Mouse (Mus musculus) heart, adult 9 months (tissue): Measurements from ENCODE around the gene Ppp6r3.
A peak's percentile ranks its signal among the peaks of the same experiment; 100 is the strongest.
"Not testable (repeated sequence)": the region's sequence is repeated elsewhere in the genome, so short reads cannot be mapped to it uniquely, and the experiment has no call there.

ENCODE experiments used
- DNase-seq, 2 experiments: peaks; one replicate each; pipeline ENCODE4 v3.0.0; 2022; ENCODE audit warnings: low spot score in 2 of 2

The Ppp6r3 gene

DNA sequence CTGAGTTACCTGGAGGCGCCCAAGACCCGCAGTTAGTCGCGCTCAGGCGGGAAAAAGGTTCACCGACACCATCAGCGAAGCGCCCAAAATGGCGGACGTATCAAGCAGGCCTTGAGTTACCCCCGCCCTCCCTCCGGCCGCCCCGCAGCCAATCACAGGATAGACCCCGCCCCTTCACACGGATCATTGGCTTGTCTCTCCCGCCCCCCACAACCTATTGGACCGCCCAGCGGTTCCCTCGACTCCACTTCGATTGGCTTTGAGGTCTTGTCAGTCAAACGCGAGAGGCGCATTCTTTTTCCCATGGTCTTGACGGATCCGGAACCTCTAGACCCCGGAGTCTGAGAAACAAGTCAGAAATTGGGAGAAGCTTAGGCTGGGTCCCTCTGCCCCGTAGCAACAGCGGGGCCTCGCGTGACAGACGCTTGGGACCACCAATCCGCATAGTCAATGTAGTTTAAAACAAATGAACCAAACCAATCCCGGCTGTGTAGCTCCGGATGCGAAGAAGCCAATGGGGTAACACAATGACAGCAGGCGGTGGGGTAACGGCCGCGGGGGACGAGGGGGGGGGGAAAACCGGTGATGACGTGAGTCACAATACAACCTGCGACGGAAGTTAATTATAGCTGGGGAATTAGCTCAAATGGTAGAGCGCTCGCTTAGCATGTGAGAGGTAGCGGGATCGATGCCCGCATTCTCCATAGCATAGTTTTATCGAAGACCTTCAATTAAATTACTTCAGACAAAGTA, at the start of gene Ppp6r3:
Gene Ppp6r3 (minus strand): TSS at position 118 of the 753 bp plus-strand sequence.
- DNase-seq = peak; percentile 99

DNA sequence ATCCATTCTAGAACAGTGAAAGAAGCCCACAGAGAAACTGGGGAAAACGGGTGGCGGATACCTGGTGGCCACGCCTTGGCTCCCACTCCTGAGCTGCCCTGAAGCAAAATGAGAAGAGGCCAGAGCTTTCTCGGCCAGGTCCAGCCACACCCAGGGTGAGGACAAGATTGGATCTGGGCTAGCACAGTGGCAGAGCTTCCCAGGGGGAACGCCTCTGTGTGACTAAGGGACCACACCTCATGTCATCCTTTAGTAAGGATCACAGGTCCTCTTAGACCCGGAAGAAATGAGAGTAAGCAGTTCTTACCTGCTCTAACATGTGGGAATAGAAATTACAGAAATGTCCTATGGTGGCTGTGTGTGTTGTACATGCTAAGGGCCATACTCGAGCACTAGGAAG, 49.6 kb upstream of the Ppp6r3 start:
- no peak for DNase-seq

- DNase-seq = peak in 1 of 2 experiments; percentile 61
These were observed 48.3 kb upstream of the Ppp6r3 start for GRCm38 (mm10) chr19:3623824-3624223.

- DNase-seq = no peak
These were observed 47.7 kb upstream of the Ppp6r3 start for GRCm38 (mm10) chr19:3623294-3623693.

- DNase-seq = no peak
These were observed 45.3 kb upstream of the Ppp6r3 start for GRCm38 (mm10) chr19:3620871-3621270.

DNA sequence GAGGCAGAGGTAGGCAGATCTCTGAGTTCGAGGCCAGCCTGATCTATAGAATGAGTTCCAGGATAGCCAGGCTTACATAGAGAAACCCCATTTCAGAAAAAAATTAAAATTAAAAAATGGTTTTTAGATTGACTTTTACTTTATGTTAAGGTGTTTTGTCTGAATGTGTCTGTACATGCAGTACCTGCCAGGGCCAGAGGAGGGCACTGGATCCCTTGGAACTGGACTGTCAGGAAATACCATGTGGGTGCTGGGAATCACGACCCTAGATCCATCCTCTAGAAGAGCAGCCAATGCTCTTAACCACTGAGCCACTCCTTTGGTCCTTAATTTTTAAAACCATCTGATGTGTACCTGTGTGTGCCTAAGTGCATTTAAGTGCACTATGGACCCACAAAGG, 43.8 kb upstream of the Ppp6r3 start:
- no peak for DNase-seq

DNA sequence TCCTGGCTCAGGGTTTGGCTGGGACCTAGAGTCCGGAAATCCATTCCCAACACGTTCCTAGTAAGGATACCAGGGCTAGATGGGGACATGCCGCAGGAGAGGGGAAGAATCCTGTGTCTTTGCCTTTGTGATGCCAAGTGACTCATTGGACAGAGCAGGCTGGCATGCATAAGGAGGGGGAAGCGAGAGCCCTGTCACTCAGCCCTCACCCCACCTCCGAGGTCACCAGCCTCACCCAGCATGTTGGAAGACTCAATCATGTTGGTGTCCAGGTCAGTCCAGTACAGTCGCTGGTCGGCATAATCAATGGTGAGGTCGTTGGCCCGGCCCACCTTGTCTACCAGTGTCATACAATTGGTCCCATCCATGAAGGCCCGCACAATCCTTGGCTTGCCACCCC, 38.4 kb upstream of the Ppp6r3 start:
- DNase-seq = no peak

DNA sequence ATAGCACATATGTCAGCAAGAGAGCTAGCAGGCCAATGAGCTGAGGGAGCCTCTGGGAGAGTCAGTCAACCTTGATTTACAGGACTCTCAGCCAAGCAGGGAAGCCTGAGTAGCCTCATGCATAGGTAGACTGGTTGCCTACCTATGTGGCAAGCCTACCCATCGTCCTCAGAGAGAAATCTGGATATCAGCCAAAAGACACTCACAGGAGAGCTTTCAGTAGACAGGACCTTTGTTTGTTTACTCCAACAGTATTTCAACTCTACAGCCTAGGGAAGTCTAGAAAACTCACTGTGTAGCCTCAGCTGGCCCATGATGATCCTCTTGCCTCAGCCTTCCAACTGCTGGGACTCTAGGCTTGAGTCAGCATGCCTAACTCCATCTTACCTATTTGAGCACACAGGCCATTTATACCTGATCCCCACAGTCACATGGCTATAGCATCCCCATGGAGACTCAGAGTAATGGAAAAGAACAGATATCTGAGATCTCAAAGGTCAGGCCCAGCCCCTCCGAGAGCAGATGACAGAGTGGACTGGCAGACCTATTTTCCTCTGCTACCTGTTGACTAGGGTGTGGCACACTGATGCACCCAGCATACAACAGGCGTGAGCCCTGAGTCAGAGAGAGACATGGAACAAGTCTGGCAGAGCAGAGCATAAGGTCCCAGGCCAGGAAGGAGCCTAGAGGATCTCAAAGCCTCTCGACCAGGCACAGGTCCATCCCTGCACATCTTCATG, 37.2 kb upstream of the Ppp6r3 start:
- no peak for DNase-seq

DNA sequence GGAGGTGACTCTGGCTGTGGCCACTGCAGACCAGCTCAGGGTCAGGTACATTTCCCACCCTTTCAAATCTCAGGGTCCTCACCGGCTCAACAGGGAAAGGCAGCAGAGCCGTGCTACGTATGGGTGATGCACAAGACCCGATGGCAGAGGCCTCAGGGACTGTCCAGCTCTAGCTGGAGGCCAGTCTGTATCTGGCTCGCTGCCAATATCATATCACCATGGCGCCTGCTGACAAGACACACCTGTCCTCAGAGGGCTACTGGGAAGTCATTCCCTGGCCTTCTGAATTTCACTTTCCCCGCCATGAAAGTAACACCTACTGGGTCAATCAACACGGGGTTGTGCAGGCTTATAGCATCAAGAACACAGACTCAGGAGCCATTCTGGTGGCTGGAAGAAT, 36.2 kb upstream of the Ppp6r3 start:
- no peak for DNase-seq

DNA sequence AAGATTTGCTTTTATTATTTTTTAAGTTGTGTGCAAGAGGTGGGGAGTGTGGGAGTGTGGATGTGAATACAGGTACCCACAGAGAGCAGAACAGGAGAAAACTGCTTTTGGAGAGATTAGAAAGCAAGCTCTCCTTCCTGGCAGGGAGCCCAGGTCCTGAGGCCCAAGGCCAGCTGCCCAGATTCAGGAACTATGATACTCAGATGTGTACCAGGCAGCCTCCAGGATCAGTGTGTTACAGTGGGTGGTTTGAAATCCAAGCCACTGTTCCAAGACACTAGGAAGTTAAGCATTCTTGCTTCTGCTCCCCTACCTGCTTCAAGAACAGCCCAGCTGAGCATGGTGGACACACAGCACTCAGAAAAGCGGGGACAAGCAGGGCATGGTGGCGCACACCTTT, 35.3 kb upstream of the Ppp6r3 start:
- no peak for DNase-seq

- no peak for DNase-seq
These were observed 34.3 kb upstream of the Ppp6r3 start for GRCm38 (mm10) chr19:3609826-3610225.

- no peak for DNase-seq
These were observed 18.8 kb upstream of the Ppp6r3 start for GRCm38 (mm10) chr19:3594316-3594715.

GRCm38 (mm10) chr19:3593379-3594055, 18.0 kb upstream of the Ppp6r3 start:
- DNase-seq = no peak

DNA sequence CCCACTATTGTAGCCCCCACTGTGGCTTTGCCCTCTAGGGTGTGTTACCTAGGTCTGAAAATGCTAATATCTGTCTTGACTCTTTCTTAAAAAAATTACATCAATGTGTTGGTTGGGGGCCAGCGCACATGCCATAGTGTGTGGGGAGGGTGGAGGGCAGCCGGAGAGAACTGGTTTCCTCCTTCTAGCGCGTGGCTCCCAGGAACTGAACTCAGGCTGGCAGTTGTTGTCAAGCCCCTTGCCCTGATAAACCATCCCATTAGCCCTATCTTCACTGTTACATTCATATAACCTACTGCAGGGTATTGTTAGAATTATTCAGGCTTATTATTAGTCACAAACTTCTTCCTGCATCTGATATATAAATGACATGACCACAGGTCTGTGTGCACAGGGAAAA, 14.4 kb upstream of the Ppp6r3 start:
- DNase-seq = no peak

DNA sequence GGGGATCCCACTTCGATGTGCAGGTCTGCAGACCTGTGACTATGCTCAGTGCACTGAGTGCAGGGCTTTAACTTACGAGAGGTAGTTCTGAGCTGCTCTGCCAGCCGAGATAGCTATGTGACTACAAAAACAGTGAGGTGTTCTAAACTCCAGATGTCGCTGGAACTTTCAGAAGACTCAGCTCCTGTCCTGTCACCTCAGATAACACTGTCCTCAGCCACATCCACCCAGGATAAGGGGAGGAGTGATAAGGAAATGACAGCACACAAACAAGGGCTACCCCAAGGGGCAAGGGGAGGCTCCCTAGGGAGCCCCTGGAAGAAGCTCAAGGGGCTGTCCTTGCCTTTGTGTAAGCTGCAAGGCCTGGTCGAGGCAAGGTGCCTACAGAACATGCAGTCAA, 14.0 kb upstream of the Ppp6r3 start:
- DNase-seq = no peak

GRCm38 (mm10) chr19:3587729-3588128, 12.2 kb upstream of the Ppp6r3 start:
- DNase-seq = not testable (repeated sequence)

DNA sequence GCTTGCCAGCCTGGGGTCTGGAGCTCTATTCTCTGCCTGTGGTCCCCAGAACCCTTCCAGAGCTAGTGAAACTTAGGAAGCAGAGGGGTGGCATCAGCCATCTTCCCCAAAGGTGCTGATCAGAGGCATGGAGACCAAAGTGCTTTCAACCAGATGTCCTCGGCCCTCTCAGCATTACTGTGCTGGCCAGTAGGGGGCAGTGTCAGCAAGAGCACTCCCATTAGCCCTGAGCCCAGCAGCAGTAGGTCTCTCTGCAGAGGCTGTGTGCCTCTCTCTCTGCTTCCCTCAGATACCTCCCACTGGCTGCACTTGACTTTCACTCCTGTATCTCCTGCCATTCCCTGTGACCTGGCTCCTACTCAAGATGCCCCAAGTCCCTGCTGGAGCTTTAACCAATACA, 11.0 kb upstream of the Ppp6r3 start:
- peak in 1 of 2 experiments; percentile 39 for DNase-seq

DNA sequence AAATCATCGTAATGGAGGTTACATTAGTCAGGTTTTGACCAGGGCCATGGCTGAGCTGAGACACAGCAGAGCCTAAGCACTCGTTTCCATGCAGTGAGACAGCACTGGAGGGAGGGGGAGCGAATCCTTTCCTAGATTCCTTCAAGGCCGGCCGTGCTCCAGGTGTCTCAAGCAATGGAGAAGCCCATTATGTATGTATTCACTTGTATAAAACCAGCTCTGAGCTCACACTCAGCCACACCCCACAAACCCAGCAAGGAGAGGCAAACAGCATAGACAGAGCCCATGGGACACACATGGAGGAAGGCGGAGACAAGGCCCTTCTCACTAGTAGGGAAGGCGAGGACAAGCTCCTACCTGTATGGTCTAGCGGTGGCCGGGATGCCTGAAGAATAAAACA, 10.5 kb upstream of the Ppp6r3 start:
- no peak for DNase-seq

- peak in 1 of 2 experiments; percentile 47 for DNase-seq
These were observed 5.8 kb upstream of the Ppp6r3 start for GRCm38 (mm10) chr19:3581326-3581725.

DNA sequence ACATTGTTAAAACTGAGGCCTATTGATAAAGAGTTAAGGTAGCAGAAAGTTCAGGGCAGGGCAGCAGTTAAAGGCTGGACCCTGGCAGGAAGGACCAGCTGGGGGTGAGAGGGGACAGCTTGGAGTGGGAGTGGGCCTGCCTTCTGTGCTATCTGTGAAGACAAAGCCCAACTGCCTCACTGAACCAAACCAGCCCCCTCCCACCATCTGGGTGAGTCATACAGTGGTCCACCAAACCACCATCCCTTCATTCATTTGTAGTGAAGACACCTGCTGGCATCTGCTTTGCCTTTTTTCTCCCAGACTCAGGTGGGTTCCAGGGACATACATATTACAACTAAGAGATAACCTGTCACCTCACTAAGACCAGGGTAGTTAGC, 2.4 kb upstream of the Ppp6r3 start:
- no peak for DNase-seq

GRCm38 (mm10) chr19:3577265-3577910, 1.8 kb upstream of the Ppp6r3 start:
- no peak for DNase-seq
